Mouse (Mus musculus): ENCODE data around the gene Dppa1.

DNA sequence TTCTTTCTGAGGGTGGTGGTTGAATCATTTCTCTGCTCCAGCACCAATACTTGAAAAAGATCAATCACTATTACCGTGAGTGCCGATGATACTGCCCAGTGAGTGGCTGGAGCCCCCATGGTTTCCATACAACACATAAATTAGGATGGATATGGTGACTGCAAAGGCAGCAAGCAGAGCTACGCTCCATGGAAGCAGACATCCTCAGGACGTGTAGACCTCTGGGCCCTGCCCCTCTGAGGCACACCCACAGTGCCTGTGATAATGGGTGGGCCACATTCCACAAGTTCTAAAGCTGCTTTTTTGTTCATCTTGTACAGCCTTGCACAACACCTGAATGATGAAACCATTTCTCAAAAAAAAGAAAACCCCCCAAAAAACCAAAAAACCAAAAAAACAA is 68.0 kb downstream of the Dppa1 start:
- TF ChIP-seq GATA1 (IDR thresholded peaks at IDR 0.05; ENCODE audit: low read length) (no peak), TAL1 (IDR thresholded peaks at IDR 0.05; ENCODE audit: low read length) (no peak)

Measured in erythroblast, embryonic 14.5 days (primary cell).